Mouse (Mus musculus): ENCODE data around the gene Mylpf. TPM values are rescaled to one million over a fixed set of nuclear protein-coding genes. Genes with fewer than 3 reads are reported as not detected.

The Mylpf gene
- polyA plus RNA-seq, 1 experiment from 2014 or later = 12.6 TPM

DNA sequence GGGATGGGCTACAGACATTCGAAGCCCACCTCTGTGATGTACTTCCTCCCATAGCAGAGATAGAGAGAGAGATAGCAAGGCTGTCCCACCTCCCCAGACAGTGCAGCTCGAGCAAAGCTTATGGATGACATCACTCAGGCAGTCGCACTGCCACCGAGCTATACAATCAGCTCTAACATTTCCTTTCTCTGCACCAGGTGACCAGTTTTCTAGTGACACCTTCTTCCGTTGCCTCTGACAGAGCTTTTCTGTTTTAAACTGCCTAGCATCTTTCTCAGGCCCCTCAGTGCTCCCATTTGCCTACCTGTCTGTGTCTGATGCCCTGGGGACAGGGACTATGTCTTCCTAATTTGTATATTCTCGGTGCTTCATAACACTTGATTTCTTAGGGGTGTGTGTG, 11.8 kb downstream of the Mylpf start:
- 90% methylated on average over 6 of the region's 6 CpGs for WGBS
- no peak overlapping the region for H3K27ac ChIP-seq (replicated peaks)

DNA sequence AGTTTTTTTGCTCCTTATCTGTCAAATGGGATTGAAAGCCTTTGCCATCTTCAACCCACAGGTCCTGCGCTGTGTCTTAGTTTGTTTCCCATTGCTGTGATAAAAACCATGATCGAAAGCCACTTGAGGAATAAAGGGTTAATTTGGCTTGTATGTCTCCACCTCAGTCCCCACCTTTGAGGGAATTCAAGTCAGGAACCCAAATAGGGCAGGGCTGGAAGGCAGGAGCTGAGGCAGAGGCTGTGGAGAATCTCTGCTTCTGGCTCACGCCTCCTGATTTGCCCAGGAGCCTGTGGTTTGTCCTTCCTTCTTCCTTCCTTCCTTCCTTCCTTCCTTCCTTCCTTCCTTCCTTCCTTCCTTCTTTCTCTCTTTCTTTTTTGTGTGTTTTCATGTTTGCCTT, 14.4 kb downstream of the Mylpf start:
- H3K4me3 ChIP-seq = no peak overlapping the region
- no peaks in the 10 kb centered on the region for H3K9me3 ChIP-seq (replicated peaks)
- WGBS = 96% methylated on average over 3 of the region's 3 CpGs
- no peak for DNase-seq (ENCODE audit: low spot score)
- no peak overlapping the region for H3K27ac ChIP-seq (replicated peaks)
- H3K36me3 ChIP-seq = peaks cover 57% of the 10 kb centered on the region
- no peaks in the 10 kb centered on the region for H3K4me1 ChIP-seq
- no peaks in the 10 kb centered on the region for H3K27me3 ChIP-seq (ENCODE audit: low read depth, poor library complexity, severe bottlenecking)

More for the DNA sequence above, 11.8 kb downstream of the Mylpf start:
- H3K4me3 ChIP-seq = no peak overlapping the region
- DNase-seq (ENCODE audit: low spot score) = no peak
- no peaks in the 10 kb centered on the region for H3K27me3 ChIP-seq (ENCODE audit: low read depth, poor library complexity, severe bottlenecking)
- H3K9me3 ChIP-seq (replicated peaks) = no peaks in the 10 kb centered on the region
- H3K36me3 ChIP-seq = peaks cover 36% of the 10 kb centered on the region
- H3K4me1 ChIP-seq = 0 out of 2 replicates have a peak, but pooled peaks cover 3% of the 10 kb centered on the region

- 86% methylated on average over 6 of the region's 6 CpGs for WGBS
- H3K4me1 ChIP-seq = no peaks in the 10 kb centered on the region
- H3K4me3 ChIP-seq = no peak overlapping the region
- H3K9me3 ChIP-seq (replicated peaks) = no peaks in the 10 kb centered on the region
- DNase-seq (ENCODE audit: low spot score) = no peak
- H3K27ac ChIP-seq (replicated peaks) = no peak overlapping the region
- no peaks in the 10 kb centered on the region for H3K27me3 ChIP-seq (ENCODE audit: low read depth, poor library complexity, severe bottlenecking)
- peaks cover 61% of the 10 kb centered on the region for H3K36me3 ChIP-seq
Measured at GRCm38 (mm10) chr7:127223515-127224478, 15.1 kb downstream of the Mylpf start.

- Histone ChIP-seq H3K4me3 (no peak overlapping the region), H3K4me1 (no peaks in the 10 kb centered on the region), H3K27me3 (ENCODE audit: low read depth, poor library complexity, severe bottlenecking) (no peaks in the 10 kb centered on the region), H3K9me3 (replicated peaks) (no peaks in the 10 kb centered on the region), H3K27ac (replicated peaks) (no peak overlapping the region), H3K36me3 (peaks cover 70% of the 10 kb centered on the region)
- DNase-seq (ENCODE audit: low spot score) = no peak
- 88% methylated on average over 6 of the region's 6 CpGs for WGBS
Measured at GRCm38 (mm10) chr7:127224616-127225015, 15.9 kb downstream of the Mylpf start.

DNA sequence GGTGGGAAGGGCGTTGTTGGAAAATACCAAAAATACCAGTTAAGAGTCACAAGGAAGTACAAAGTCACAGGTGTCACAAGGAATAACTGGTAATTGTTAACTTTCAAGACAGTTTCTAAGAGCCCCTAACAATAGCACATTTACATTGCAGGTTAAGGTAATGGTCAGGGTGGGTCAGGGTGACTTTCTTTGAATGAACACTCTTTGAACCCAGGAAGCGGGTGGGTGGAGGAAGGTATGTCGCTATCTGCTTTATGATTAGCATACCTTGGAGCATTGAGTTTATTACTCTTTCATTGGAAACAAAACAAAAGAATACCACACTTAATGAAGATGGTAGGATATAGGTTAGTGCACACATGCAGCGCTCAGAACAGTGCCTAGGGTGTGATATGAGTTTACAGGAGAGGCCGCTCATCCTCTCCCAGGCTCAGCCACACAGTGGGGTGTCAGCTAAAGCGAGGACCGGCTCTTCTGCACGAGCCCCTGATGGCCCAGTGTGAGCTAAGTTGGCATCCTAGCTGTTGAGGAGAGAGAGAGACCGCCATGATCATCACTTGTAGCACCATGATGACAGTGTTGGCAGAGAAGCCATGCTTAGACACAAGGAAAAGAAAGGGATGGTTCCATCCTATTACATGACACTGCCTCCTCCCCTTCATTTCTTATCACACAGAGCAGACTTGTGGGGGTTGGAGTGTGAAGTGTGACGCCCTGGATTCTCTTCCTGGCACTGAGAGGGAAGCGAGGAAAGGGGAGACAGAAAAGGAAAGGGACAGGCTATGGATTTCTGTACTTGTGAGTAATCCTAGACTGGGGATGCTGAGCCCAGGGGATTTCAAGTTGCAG, 16.7 kb downstream of the Mylpf start:
- peaks cover 6% of the 10 kb centered on the region for H3K4me1 ChIP-seq
- peaks cover 74% of the 10 kb centered on the region for H3K36me3 ChIP-seq
- no peak overlapping the region for H3K27ac ChIP-seq (replicated peaks)
- no peak for DNase-seq (ENCODE audit: low spot score)
- 89% methylated on average over 11 of the region's 11 CpGs for WGBS
- H3K4me3 ChIP-seq = no peak overlapping the region
- no peaks in the 10 kb centered on the region for H3K9me3 ChIP-seq (replicated peaks)
- H3K27me3 ChIP-seq (ENCODE audit: low read depth, poor library complexity, severe bottlenecking) = no peaks in the 10 kb centered on the region

DNA sequence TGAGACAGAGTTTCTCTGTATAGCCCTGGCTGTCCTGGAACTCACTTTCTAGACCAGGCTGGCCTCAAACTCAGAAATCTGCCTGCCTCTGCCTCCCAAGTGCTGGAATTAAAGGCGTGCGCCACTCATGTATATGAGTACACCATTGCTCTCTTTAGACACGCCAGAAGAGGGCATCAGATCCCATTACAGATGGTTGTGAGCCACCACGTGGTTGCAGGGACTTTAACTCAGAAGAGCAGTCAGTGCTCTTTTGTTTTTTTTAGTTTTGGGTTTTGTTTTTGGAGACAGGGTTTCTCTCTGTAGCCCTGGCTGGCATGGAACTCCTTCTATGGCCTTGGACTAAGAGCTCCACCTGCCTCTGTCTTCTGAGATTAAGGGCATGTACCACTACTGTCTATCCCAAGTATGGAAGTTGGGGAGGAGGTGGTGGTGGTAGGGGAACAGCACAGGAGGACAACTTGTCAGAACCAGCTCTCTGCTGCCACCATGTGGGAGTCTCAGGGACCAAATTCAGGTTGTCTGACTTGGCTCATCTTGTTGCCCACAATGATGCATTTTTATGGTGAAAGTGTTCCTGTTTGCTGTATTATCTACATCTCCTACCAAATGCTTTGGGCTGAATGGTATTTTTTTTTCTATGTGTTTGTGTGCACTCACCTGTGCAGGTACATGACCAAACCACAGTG, 20.1 kb downstream of the Mylpf start:
- H3K4me3 ChIP-seq = no peak overlapping the region
- peaks cover 66% of the 10 kb centered on the region for H3K36me3 ChIP-seq

GRCm38 (mm10) chr7:127231376-127231775, 22.7 kb downstream of the Mylpf start:
- peak overlapping the region; percentile 98 for H3K4me3 ChIP-seq
- WGBS = 86% methylated on average over 3 of the region's 3 CpGs
- peak overlapping the region; percentile 100 for H3K27ac ChIP-seq (replicated peaks)
- H3K9me3 ChIP-seq (replicated peaks) = peaks cover 17% of the 10 kb centered on the region
- no peaks in the 10 kb centered on the region for H3K27me3 ChIP-seq (ENCODE audit: low read depth, poor library complexity, severe bottlenecking)
- peaks cover 67% of the 10 kb centered on the region for H3K36me3 ChIP-seq
- H3K4me1 ChIP-seq = peaks cover 40% of the 10 kb centered on the region
- DNase-seq (ENCODE audit: low spot score) = no peak

More for the DNA sequence above, 20.1 kb downstream of the Mylpf start:
- DNase-seq (ENCODE audit: low spot score) = peak; percentile 61
- no peaks in the 10 kb centered on the region for H3K9me3 ChIP-seq (replicated peaks)
- WGBS = 73% methylated on average over 4 of the region's 4 CpGs
- H3K27me3 ChIP-seq (ENCODE audit: low read depth, poor library complexity, severe bottlenecking) = no peaks in the 10 kb centered on the region
- no peak overlapping the region for H3K27ac ChIP-seq (replicated peaks)
- H3K4me1 ChIP-seq = peaks cover 25% of the 10 kb centered on the region

DNA sequence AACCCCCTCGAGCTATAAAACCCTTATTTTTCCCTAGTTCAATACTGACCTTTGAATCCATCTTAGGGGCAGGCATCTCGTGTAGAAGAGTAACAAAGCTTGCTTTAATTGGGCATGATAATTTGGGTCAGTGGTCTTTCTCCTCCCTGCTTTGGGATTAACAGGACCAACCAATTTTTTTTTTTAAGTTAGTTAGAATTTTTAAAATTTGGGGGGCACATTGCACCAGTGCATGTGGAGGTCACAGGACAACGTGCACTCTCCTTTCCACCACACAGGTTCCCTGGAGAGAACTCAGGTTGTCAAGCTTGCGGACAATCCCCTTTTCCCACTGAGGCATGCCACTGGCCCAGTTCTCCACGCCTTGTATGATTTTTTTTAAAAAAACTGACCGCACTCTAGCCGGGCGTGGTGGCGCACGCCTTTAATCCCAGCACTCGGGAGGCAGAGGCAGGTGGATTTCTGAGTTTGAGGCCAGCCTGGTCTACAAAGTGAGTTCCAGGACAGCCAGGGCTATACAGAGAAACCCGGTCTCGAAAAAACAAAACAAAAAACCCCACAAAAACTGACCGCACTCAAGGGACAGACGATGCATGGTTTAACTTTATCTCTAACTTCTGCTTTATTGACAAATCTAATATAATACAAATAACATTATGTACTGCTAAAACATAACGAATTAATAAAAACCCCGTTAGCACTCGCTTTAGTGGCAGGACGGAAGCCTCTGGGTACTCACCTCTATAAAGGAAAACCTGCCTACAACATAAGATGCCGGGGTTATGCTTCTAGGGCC, 23.3 kb downstream of the Mylpf start:
- Histone ChIP-seq H3K4me1 (peaks cover 40% of the 10 kb centered on the region), H3K36me3 (peaks cover 71% of the 10 kb centered on the region), H3K27me3 (ENCODE audit: low read depth, poor library complexity, severe bottlenecking) (no peaks in the 10 kb centered on the region), H3K4me3 (peak overlapping the region; percentile 98), H3K27ac (replicated peaks) (peak overlapping the region; percentile 100), H3K9me3 (replicated peaks) (peaks cover 24% of the 10 kb centered on the region)
- no peak for DNase-seq (ENCODE audit: low spot score)
- WGBS = 14% methylated on average over 20 of the region's 20 CpGs

DNA sequence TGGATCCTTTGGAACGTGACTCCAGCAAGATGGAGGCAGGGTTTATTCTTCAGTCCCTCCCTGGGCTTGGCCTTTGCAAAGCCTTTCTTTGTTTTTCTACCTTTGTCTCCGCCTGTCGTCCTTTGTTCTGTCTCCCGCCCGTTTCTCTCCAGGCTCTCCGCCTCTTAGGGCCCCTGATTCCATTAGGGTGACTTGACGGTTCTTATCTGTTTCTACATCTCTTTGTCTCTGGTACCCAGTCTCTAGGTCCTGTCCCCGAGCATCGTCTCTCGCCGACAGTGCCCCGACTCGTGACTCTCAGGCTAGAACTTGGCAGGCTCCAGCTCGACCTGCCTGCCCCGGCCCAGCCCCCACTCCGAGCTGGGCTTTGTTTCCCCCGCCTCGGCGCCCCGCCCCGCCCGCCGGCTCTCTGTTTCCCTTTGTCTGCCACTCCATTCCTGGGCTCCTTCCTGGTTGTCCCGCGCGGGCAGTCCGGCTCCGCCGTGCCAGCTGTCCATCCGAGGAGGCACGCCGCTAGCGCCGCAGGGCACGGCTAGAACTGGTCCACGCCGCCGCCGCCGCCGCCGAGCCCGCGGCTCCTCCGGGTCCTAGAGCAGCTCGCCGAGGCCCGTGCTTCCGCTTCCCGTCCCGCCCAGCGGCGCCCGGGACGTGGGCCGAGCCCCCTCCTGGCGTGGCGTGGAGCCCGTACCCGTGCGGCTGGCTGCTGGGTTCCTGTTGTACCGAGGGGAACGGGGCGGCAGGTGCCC, 24.1 kb downstream of the Mylpf start, which contains the start of the genes Zfp553 and Sept1:
TSS of gene Zfp553 (plus strand) at position 440 of the 746 bp plus-strand sequence.
TSS of gene Sept1 (minus strand) at position 509 of the 746 bp plus-strand sequence.
- H3K27ac ChIP-seq (replicated peaks) = peak within 1 kb of the TSS; percentile 100
- under 1% methylated on average over 64 of the region's 64 CpGs for WGBS
- DNase-seq (ENCODE audit: low spot score) = peak; percentile 93
- H3K36me3 ChIP-seq = peaks cover 71% of the 10 kb centered on the region
- H3K27me3 ChIP-seq (ENCODE audit: low read depth, poor library complexity, severe bottlenecking) = no peaks in the 10 kb centered on the region
- H3K4me1 ChIP-seq = peaks cover 40% of the 10 kb centered on the region
- H3K9me3 ChIP-seq (replicated peaks) = peaks cover 24% of the 10 kb centered on the region
- H3K4me3 ChIP-seq = peak within 1 kb of the TSS; percentile 98

DNA sequence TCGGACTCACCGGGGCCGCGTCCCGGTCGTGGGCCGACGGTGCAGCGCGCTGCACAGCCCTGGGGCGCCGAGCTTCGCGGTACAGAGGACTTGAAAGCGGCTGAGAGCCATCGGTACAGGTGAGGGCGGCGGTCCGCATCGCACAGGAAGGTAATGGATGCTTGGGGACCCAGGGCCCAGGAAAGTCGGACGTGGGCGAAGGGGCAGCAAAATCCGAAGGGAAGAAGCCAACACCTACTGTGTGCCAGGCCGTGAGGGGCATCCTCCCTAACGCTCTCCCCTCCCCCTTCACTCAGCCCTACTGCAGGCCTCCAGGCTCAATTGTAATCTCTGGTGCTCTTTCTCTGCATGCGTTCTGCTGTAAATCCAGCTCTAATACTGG, 24.7 kb downstream of the Mylpf start:
- H3K4me1 ChIP-seq = peaks cover 40% of the 10 kb centered on the region
- H3K4me3 ChIP-seq = peak overlapping the region; percentile 98
- no peaks in the 10 kb centered on the region for H3K27me3 ChIP-seq (ENCODE audit: low read depth, poor library complexity, severe bottlenecking)
- H3K36me3 ChIP-seq = peaks cover 73% of the 10 kb centered on the region
- peak overlapping the region; percentile 100 for H3K27ac ChIP-seq (replicated peaks)
- peaks cover 24% of the 10 kb centered on the region for H3K9me3 ChIP-seq (replicated peaks)
- DNase-seq (ENCODE audit: low spot score) = no peak
- under 1% methylated on average over 25 of the region's 27 CpGs for WGBS

GRCm38 (mm10) chr7:127233765-127234164, 25.1 kb downstream of the Mylpf start:
- 9% methylated on average over 9 of the region's 9 CpGs for WGBS
- Histone ChIP-seq H3K27ac (replicated peaks) (peak overlapping the region; percentile 100), H3K4me1 (peaks cover 40% of the 10 kb centered on the region), H3K9me3 (replicated peaks) (peaks cover 24% of the 10 kb centered on the region), H3K36me3 (peaks cover 74% of the 10 kb centered on the region), H3K4me3 (peak overlapping the region; percentile 98), H3K27me3 (ENCODE audit: low read depth, poor library complexity, severe bottlenecking) (no peaks in the 10 kb centered on the region)
- no peak for DNase-seq (ENCODE audit: low spot score)
